Mouse (Mus musculus): ENCODE results near the gene Hoxc8.

DNA sequence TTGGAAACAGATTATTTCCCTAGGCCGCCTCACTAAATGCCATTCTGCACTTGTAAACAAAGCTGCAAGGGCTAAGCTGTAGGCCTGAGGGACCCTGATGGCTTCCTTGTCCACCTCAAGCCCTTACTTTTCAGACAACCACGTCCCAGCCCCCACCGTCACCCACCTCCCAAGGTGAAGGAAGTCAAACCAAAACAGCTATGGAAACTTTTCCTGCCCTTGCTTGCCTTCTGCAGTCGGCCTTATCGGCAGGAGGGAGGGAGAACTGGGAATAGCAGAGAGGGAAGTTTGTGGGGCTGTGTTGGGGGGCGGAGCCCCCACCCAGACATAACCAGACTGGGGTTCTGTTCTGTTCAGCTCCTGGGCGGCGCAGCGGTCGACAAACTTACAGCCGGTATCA, 1.8 kb downstream of the Hoxc8 start:
- TF ChIP-seq POLR2A (IDR thresholded peaks at IDR 0.05; ENCODE audit: extremely low read depth, insufficient read depth, low read length) (no peak), CTCF (IDR thresholded peaks at IDR 0.05; ENCODE audit: extremely low read depth, insufficient read depth, low read length) (no peak)
